Mouse (Mus musculus) spleen, postnatal 14 days (tissue): ENCODE data around the gene Zswim2.
A peak's percentile ranks its signal among the peaks of the same experiment; 100 is the strongest.
"Not testable (repeated sequence)": the region's sequence is repeated elsewhere in the genome, so short reads cannot be mapped to it uniquely, and the experiment has no call there.

Experiments used
- DNase-seq, 2 experiments: peaks; one replicate each; pipeline ENCODE4 v3.0.0; 2021 to 2022; ENCODE audit warnings: low spot score in 2 of 2

Zswim2 gene

DNA sequence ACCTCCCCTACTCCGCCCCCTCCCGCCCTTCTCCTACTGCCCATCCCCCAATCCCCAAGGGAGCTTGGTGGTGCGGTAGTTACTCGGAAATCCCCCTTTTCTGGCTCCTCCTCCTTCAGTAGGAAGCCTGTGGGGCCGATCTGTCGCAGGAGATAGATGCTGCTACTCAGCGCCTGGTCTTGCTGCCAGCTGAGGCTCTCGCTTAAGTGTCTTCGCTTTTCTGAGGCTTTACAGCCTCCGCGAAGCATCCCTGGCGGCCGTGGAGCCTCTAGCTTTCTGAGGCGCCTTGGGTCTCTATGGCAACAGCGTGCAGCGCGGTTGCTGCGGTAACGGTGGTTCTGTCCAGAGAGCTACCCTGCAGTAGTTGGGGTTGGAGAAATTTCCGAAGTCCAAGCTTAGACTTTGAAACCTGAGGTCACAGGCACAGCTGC, at the start of gene Zswim2:
TSS of gene Zswim2 (minus strand) at position 298 of the 431 bp plus-strand sequence.
- DNase-seq: peak in 1 of 2 experiments; percentile 7

GRCm38 (mm10) chr2:83990253-83990652, 49.2 kb upstream of the Zswim2 start, which contains the start of gene Gm13691:
Gene Gm13691, plus strand, starts transcription at chr2:83990553.
- not testable (repeated sequence) for DNase-seq

DNA sequence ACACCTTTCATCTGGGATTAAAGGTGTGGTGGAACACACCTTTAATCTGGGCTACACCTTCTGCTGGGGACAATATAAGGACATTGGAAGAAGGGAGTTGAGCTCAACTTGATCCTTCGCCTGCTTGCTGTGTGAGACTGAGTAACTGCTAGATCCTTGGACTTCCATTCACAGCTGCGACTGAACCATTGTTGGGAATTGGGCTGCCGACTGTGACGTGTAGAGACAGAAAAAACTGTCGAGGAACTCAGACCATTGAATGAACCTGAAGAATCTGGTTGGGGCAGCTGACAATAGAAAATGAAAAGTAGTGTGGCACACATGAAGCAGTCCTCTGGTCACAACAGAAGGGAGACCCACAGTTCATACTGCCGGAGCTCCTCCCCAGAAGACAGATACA, 43.4 kb upstream of the Zswim2 start, which contains the start of gene Gm13697:
TSS of gene Gm13697 (plus strand) at position 301 of the 400 bp plus-strand sequence.
- not testable (repeated sequence) for DNase-seq

DNA sequence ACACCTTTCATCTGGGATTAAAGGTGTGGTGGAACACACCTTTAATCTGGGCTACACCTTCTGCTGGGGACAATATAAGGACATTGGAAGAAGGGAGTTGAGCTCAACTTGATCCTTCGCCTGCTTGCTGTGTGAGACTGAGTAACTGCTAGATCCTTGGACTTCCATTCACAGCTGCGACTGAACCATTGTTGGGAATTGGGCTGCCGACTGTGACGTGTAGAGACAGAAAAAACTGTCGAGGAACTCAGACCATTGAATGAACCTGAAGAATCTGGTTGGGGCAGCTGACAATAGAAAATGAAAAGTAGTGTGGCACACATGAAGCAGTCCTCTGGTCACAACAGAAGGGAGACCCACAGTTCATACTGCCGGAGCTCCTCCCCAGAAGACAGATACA, 37.6 kb upstream of the Zswim2 start, which contains the start of gene Gm13694:
TSS of gene Gm13694 (plus strand) at position 301 of the 400 bp plus-strand sequence.
- DNase-seq: not testable (repeated sequence)

DNA sequence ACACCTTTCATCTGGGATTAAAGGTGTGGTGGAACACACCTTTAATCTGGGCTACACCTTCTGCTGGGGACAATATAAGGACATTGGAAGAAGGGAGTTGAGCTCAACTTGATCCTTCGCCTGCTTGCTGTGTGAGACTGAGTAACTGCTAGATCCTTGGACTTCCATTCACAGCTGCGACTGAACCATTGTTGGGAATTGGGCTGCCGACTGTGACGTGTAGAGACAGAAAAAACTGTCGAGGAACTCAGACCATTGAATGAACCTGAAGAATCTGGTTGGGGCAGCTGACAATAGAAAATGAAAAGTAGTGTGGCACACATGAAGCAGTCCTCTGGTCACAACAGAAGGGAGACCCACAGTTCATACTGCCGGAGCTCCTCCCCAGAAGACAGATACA, 31.8 kb upstream of the Zswim2 start, which contains the start of gene Gm13696:
TSS of gene Gm13696 (plus strand) at position 301 of the 400 bp plus-strand sequence.
- DNase-seq: not testable (repeated sequence)

DNA sequence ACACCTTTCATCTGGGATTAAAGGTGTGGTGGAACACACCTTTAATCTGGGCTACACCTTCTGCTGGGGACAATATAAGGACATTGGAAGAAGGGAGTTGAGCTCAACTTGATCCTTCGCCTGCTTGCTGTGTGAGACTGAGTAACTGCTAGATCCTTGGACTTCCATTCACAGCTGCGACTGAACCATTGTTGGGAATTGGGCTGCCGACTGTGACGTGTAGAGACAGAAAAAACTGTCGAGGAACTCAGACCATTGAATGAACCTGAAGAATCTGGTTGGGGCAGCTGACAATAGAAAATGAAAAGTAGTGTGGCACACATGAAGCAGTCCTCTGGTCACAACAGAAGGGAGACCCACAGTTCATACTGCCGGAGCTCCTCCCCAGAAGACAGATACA, 26.0 kb upstream of the Zswim2 start, which contains the start of gene Gm13695:
TSS of gene Gm13695 (plus strand) at position 301 of the 400 bp plus-strand sequence.
- not testable (repeated sequence) for DNase-seq

GRCm38 (mm10) chr2:83961203-83961602, 20.2 kb upstream of the Zswim2 start, which contains the start of gene Gm13693:
Gene Gm13693, plus strand, starts transcription at chr2:83961503.
- DNase-seq: not testable (repeated sequence)

DNA sequence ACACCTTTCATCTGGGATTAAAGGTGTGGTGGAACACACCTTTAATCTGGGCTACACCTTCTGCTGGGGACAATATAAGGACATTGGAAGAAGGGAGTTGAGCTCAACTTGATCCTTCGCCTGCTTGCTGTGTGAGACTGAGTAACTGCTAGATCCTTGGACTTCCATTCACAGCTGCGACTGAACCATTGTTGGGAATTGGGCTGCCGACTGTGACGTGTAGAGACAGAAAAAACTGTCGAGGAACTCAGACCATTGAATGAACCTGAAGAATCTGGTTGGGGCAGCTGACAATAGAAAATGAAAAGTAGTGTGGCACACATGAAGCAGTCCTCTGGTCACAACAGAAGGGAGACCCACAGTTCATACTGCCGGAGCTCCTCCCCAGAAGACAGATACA, 14.4 kb upstream of the Zswim2 start, which contains the start of gene Gm13698:
TSS of gene Gm13698 (plus strand) at position 301 of the 400 bp plus-strand sequence.
- not testable (repeated sequence) for DNase-seq

GRCm38 (mm10) chr2:83941792-83942191, 764 bp upstream of the Zswim2 start:
- DNase-seq: no peak

DNA sequence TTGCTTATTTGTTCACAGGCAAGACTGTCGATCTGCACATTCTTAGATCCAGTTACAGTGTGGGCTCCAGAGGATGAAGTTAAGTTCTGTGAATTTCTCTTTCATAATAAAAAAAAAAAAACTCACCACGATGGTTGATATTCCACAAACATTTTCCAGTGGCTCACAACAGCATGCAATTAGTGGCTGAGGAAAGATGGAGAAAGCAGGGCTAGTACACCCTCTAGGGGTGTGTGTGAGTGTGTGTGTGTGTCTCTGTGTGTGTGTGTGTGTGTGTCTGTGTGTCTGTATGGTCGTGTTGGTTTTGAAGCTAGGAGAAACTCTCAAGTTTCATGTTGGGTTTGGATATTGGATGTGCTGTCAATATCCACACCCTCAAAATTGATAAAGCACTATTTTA, 350 bp upstream of the Zswim2 start:
- no peak for DNase-seq

- DNase-seq: no peak
These were observed 11.4 kb downstream of the Zswim2 start for GRCm38 (mm10) chr2:83929478-83930088.

GRCm38 (mm10) chr2:83901896-83902540, 39.0 kb downstream of the Zswim2 start:
- DNase-seq: no peak

DNA sequence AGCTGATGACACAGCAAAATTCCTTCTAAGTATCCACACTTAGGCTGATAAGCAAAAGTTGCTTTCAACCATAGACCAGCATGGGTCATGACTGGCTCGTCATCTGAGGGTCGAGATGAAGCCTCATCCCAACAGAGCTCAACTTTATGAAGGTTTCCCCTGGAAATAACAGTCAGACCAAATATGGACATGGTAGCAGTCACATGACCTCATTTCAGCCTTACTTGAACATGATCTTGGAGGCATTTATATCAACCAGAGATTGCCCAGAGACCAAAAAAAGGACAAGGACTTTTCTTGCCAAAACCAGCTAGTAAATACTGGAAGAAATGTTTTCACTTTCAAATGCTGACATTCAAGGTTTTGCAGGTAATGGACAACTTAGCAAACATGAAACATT, 47.3 kb downstream of the Zswim2 start:
- no peak for DNase-seq

GRCm38 (mm10) chr2:83883850-83884420, 57.1 kb downstream of the Zswim2 start:
- no peak for DNase-seq
